Comparison of ENCODE assay signal across 10 mouse cellular contexts in genomic region chr9:61960753-61961152, GRCm38 (mm10). TPM values are rescaled to one million over a fixed set of nuclear protein-coding genes. Genes with fewer than 3 reads are reported as not detected.
DNase-seq lines count a peak whose midpoint lies in the region; ATAC-seq and TF ChIP-seq lines count a peak whose summit lies in the region.
"Had no signal": no experiment of that assay in that cellular context is flagged by ENCODE, and none has a peak within 500 bp of the region (broad histone marks: within the 10 kb centered on the region; RNA-seq: fewer than 3 reads in every experiment).

No protein-coding gene starts in this region.

- 0 out of 2 replicates have a peak overlapping the region, but pooled peaks have one; percentile 16 for H3K4me2 ChIP-seq in CH12.LX (ENCODE audit: insufficient read depth, low read depth, poor library complexity, severe bottlenecking)
- no peak overlapping the region for H3K4me2 ChIP-seq in intestine, postnatal 0 days (replicated peaks; ENCODE audit: low read depth)
- H3K4me2 ChIP-seq in lung, postnatal 0 days (replicated peaks; ENCODE audit: low read depth, low read length) = no peak overlapping the region
- no peak overlapping the region for H3K4me2 ChIP-seq in hindbrain, embryonic 12.5 days (replicated peaks)
- H3K4me2 ChIP-seq in hindbrain, embryonic 16.5 days (ENCODE audit: low read length) = no peak overlapping the region
- H3K4me2 ChIP-seq: embryonic facial prominence, embryonic 15.5 days; neural tube, embryonic 13.5 days had no signal

- no peak for TF ChIP-seq POLR2A in CH12.LX (IDR thresholded peaks at IDR 0.05; ENCODE audit: low read depth, low read length)

- dilution Hi-C loops in CH12.LX (cut with MboI; ENCODE audit: extremely low pct_ligation_motif_present, extremely low pct_unique_long_range_greater_than_20kb, low sequenced_read_pairs) = no loop called here

- H3K4me3 ChIP-seq in CH12.LX (replicated peaks in 1 of 3; ENCODE audit: low read depth in 2 of 3, low read length in 2 of 3, poor library complexity in 1 of 3) = peak overlapping the region in 1 of 3 experiments; percentile 33
- H3K4me3 ChIP-seq in intestine, postnatal 0 days (ENCODE audit: low read depth, low read length) = no peak overlapping the region
- H3K4me3 ChIP-seq in lung, postnatal 0 days (ENCODE audit: low read depth, low read length) = no peak overlapping the region
- no peak overlapping the region for H3K4me3 ChIP-seq in hindbrain, embryonic 12.5 days
- H3K4me3 ChIP-seq in hindbrain, embryonic 16.5 days (ENCODE audit: low read length) = no peak overlapping the region
- H3K4me3 ChIP-seq: embryonic facial prominence, embryonic 15.5 days; neural tube, embryonic 13.5 days had no signal

- WGBS in intestine, postnatal 0 days = 31% methylated on average over 5 of the region's 5 CpGs
- WGBS in lung, postnatal 0 days = 17% methylated on average over 5 of the region's 5 CpGs
- 62% methylated on average over 5 of the region's 5 CpGs for WGBS in hindbrain, embryonic 12.5 days
- WGBS in hindbrain, embryonic 16.5 days = 77% methylated on average over 5 of the region's 5 CpGs

- no peaks in the 10 kb centered on the region for H3K79me2 ChIP-seq in CH12.LX (replicated peaks; ENCODE audit: control insufficient read depth, extremely low read depth, insufficient read depth, poor library complexity, severe bottlenecking)

- H3K4me1 ChIP-seq in CH12.LX (ENCODE audit: control insufficient read depth in 1 of 2, insufficient read depth in 2 of 2) = peaks cover 51 to 64% of the 10 kb centered on the region in 2 experiments
- H3K4me1 ChIP-seq in intestine, postnatal 0 days (replicated peaks; ENCODE audit: control insufficient read depth, insufficient read depth, low read length) = peaks cover 6% of the 10 kb centered on the region; the same call in 1 of the 2 replicates
- peaks cover 3% of the 10 kb centered on the region; the same call in 1 of the 2 replicates for H3K4me1 ChIP-seq in lung, postnatal 0 days (ENCODE audit: insufficient read depth, low read depth, low read length)
- H3K4me1 ChIP-seq in hindbrain, embryonic 12.5 days = peaks cover 7% of the 10 kb centered on the region; the same call in 1 of the 2 replicates
- H3K4me1 ChIP-seq in hindbrain, embryonic 16.5 days (ENCODE audit: control insufficient read depth, insufficient read depth, low read depth, low read length) = no peaks in the 10 kb centered on the region
- H3K4me1 ChIP-seq: neural tube, embryonic 13.5 days had no signal

- in situ Hi-C loops in CH12.LX (cut with MboI; ENCODE audit: low pct_ligation_motif_present, low pct_unique_long_range_greater_than_20kb, low sequenced_read_pairs) = no loop called here

- H3K9ac ChIP-seq in CH12.LX (ENCODE audit: insufficient read depth, low read depth) = peak overlapping the region; percentile 0; the same call in 1 of the 2 replicates
- no peak overlapping the region for H3K9ac ChIP-seq in intestine, postnatal 0 days (ENCODE audit: low read depth, low read length)
- H3K9ac ChIP-seq in lung, postnatal 0 days (replicated peaks; ENCODE audit: low read depth) = no peak overlapping the region
- no peak overlapping the region for H3K9ac ChIP-seq in hindbrain, embryonic 12.5 days
- no peak overlapping the region for H3K9ac ChIP-seq in hindbrain, embryonic 16.5 days (ENCODE audit: low read depth, low read length)
- H3K9ac ChIP-seq: embryonic facial prominence, embryonic 15.5 days; neural tube, embryonic 13.5 days had no signal

- TF ChIP-seq RAD21 in CH12.LX (IDR thresholded peaks at IDR 0.05; ENCODE audit: low read depth, low read length) = no peak

- no peaks in the 10 kb centered on the region for H3K27me3 ChIP-seq in CH12.LX (replicated peaks)
- no peaks in the 10 kb centered on the region for H3K27me3 ChIP-seq in intestine, postnatal 0 days (replicated peaks; ENCODE audit: control insufficient read depth, insufficient read depth, low read length)
- H3K27me3 ChIP-seq in lung, postnatal 0 days (replicated peaks; ENCODE audit: insufficient read depth, low read length) = no peaks in the 10 kb centered on the region
- no peaks in the 10 kb centered on the region for H3K27me3 ChIP-seq in hindbrain, embryonic 12.5 days
- H3K27me3 ChIP-seq in hindbrain, embryonic 16.5 days (replicated peaks; ENCODE audit: control insufficient read depth, insufficient read depth, low read length) = no peaks in the 10 kb centered on the region
- H3K27me3 ChIP-seq: embryonic facial prominence, embryonic 15.5 days; neural tube, embryonic 13.5 days had no signal

- peak; percentile 46 to 48 for DNase-seq in cerebellum, postnatal 10 days
- no peak for DNase-seq in CH12.LX (ENCODE audit: extremely low read depth)
- DNase-seq in lung, postnatal 0 days (ENCODE audit: low spot score) = peak; percentile 67

- TF ChIP-seq CTCF in CH12.LX (conservative IDR thresholded peaks at IDR 0.05 in 1 of 2, IDR thresholded peaks at IDR 0.05 in 1 of 2; ENCODE audit: low read depth in 2 of 2, low read length in 2 of 2) = no peak
- no peak for TF ChIP-seq CTCF in intestine, postnatal 0 days (IDR thresholded peaks at IDR 0.05; ENCODE audit: low read depth)
- TF ChIP-seq CTCF in lung, postnatal 0 days (IDR thresholded peaks at IDR 0.05) = no peak

- H3K36me3 ChIP-seq in CH12.LX (replicated peaks in 1 of 2; ENCODE audit: control insufficient read depth in 1 of 2, insufficient read depth in 1 of 2, low read length in 1 of 2) = peaks cover 0 to 10% of the 10 kb centered on the region in 2 experiments
- H3K36me3 ChIP-seq in intestine, postnatal 0 days (ENCODE audit: control insufficient read depth, insufficient read depth) = no peaks in the 10 kb centered on the region
- no peaks in the 10 kb centered on the region for H3K36me3 ChIP-seq in lung, postnatal 0 days (ENCODE audit: insufficient read depth, low read length)
- H3K36me3 ChIP-seq in hindbrain, embryonic 12.5 days = no peaks in the 10 kb centered on the region
- no peaks in the 10 kb centered on the region for H3K36me3 ChIP-seq in hindbrain, embryonic 16.5 days (ENCODE audit: control insufficient read depth, insufficient read depth, low read length)
- H3K36me3 ChIP-seq: embryonic facial prominence, embryonic 15.5 days; neural tube, embryonic 13.5 days had no signal

- no peaks in the 10 kb centered on the region for H3K9me3 ChIP-seq in CH12.LX (replicated peaks; ENCODE audit: low read length)
- no peaks in the 10 kb centered on the region for H3K9me3 ChIP-seq in intestine, postnatal 0 days (ENCODE audit: control insufficient read depth)
- no peaks in the 10 kb centered on the region for H3K9me3 ChIP-seq in lung, postnatal 0 days (ENCODE audit: low read length)
- no peaks in the 10 kb centered on the region for H3K9me3 ChIP-seq in hindbrain, embryonic 12.5 days (replicated peaks)
- H3K9me3 ChIP-seq in hindbrain, embryonic 16.5 days (ENCODE audit: control insufficient read depth, low read length) = no peaks in the 10 kb centered on the region
- H3K9me3 ChIP-seq: embryonic facial prominence, embryonic 15.5 days; neural tube, embryonic 13.5 days had no signal

- TF ChIP-seq EP300 in CH12.LX (IDR thresholded peaks at IDR 0.05; ENCODE audit: low read length) = no peak
- no peak for TF ChIP-seq EP300 in lung, postnatal 0 days (IDR thresholded peaks at IDR 0.05)

- no peak for ATAC-seq in cerebellum, adult (ENCODE audit: insufficient number of reproducible peaks, low FRiP score, low TSS enrichment)
- ATAC-seq in intestine, postnatal 0 days = peak; percentile 28; the same call in 1 of the 2 replicates
- ATAC-seq in lung, postnatal 0 days = 0 out of 2 replicates have a peak, but pooled peaks have one; percentile 8
- no peak for ATAC-seq in inflammation-experienced regulatory T-cells, adult 6 months
- ATAC-seq in hindbrain, embryonic 12.5 days (ENCODE audit: low FRiP score) = no peak
- ATAC-seq in hindbrain, embryonic 16.5 days = no peak

- H3K27ac ChIP-seq in CH12.LX (ENCODE audit: insufficient read depth, low read depth) = peak overlapping the region; percentile 70; the same call in 1 of the 2 replicates
- peak overlapping the region; percentile 41; the same call in 1 of the 2 replicates for H3K27ac ChIP-seq in intestine, postnatal 0 days (ENCODE audit: low read depth, low read length)
- H3K27ac ChIP-seq in lung, postnatal 0 days (ENCODE audit: low read length) = peak overlapping the region; percentile 86
- no peak overlapping the region for H3K27ac ChIP-seq in hindbrain, embryonic 12.5 days
- H3K27ac ChIP-seq in hindbrain, embryonic 16.5 days (ENCODE audit: low read depth, low read length) = no peak overlapping the region
- H3K27ac ChIP-seq: embryonic facial prominence, embryonic 15.5 days; neural tube, embryonic 13.5 days had no signal

TF ChIP-seq in CH12.LX, 34 proteins besides CTCF, POLR2A, EP300 and RAD21:
- TF ChIP-seq NRF1 (IDR thresholded peaks at IDR 0.05; ENCODE audit: low read depth, low read length) (no peak), USF1 (IDR thresholded peaks at IDR 0.05; ENCODE audit: low read depth, low read length) (peak; percentile 15; the same call in 1 of the 2 replicates), CHD2 (IDR thresholded peaks at IDR 0.05; ENCODE audit: low read length) (peak; percentile 60; the same call in 1 of the 2 replicates)
TF ChIP-seq in CH12.LX: peak in this region for 2.

RNA-seq across cellular contexts. Expression of gene Kif23, which starts 14.2 kb away (rescaled TPM):
- total RNA-seq in CH12.LX (2012; rRNA removed) = 50.6 and 71.5 TPM in 2 replicates
- total RNA-seq in CH12.LX (2014; rRNA removed) = 87.3 and 96.2 TPM in 2 replicates
- 125 and 133 TPM in 2 replicates for polyA plus RNA-seq in CH12.LX (2012; ENCODE audit: insufficient read length, low read depth)
- polyA plus RNA-seq in intestine, postnatal 0 days (2015; fragmentation: Nextera tagmentation; extraction: Ambion mirVana) = 14.8 and 16.2 TPM in 2 replicates
- polyA plus RNA-seq in lung, postnatal 0 days (2015; fragmentation: Nextera tagmentation; extraction: Ambion mirVana) = 7.7 and 11.0 TPM in 2 replicates
- 10 to 100 TPM in 2 of 3 experiments, 1 to 10 TPM in 1; 4.9 to 91.0 (median 14.7) TPM for polyA plus RNA-seq in inflammation-experienced regulatory T-cells, adult 6 months (2017; shearing (Covaris generic))
- 72.2 and 75.6 TPM in 2 replicates for polyA plus RNA-seq in hindbrain, embryonic 12.5 days (2016; fragmentation: Nextera tagmentation; extraction: Ambion mirVana)
- polyA plus RNA-seq in hindbrain, embryonic 16.5 days (2015; fragmentation: Nextera tagmentation; extraction: Ambion mirVana) = 13.7 and 18.6 TPM in 2 replicates

RNA-seq across cellular contexts. Expression of gene Rplp1, which starts 46.4 kb away (rescaled TPM):
- total RNA-seq in CH12.LX (2012; rRNA removed) (12,233 and 13,782 TPM in 2 replicates), CH12.LX (2014; rRNA removed) (6,472 and 7,835 TPM in 2 replicates)
- polyA plus RNA-seq in CH12.LX (2012; ENCODE audit: insufficient read length, low read depth) = 4,797 and 6,276 TPM in 2 replicates
- polyA plus RNA-seq in intestine, postnatal 0 days (2015; fragmentation: Nextera tagmentation; extraction: Ambion mirVana) = 1,118 and 1,197 TPM in 2 replicates
- 997 and 1,182 TPM in 2 replicates for polyA plus RNA-seq in lung, postnatal 0 days (2015; fragmentation: Nextera tagmentation; extraction: Ambion mirVana)
- 1,000 to 10,000 TPM; 2,175 to 3,618 (median 3,142) TPM for polyA plus RNA-seq in inflammation-experienced regulatory T-cells, adult 6 months (2017; shearing (Covaris generic))
- 692 and 796 TPM in 2 replicates for polyA plus RNA-seq in hindbrain, embryonic 12.5 days (2016; fragmentation: Nextera tagmentation; extraction: Ambion mirVana)
- 902 and 928 TPM in 2 replicates for polyA plus RNA-seq in hindbrain, embryonic 16.5 days (2015; fragmentation: Nextera tagmentation; extraction: Ambion mirVana)

Comparison
In these comparisons a context has a peak if more than half of its experiments do, and no peak if none do; other contexts are left out.
1. ATAC-seq: peak in intestine, postnatal 0 days (single experiment) and lung, postnatal 0 days (single experiment); none in cerebellum, adult (single experiment), inflammation-experienced regulatory T-cells, adult 6 months (single experiment), hindbrain, embryonic 12.5 days (single experiment) and hindbrain, embryonic 16.5 days (single experiment).
2. H3K27ac ChIP-seq: peak in CH12.LX (single experiment), intestine, postnatal 0 days (single experiment) and lung, postnatal 0 days (single experiment); none in hindbrain, embryonic 12.5 days (single experiment) and hindbrain, embryonic 16.5 days (single experiment).